Mouse (Mus musculus) cerebellum, postnatal 4 days (tissue): ENCODE measurements at regions not wholly inside any gene's neighbourhood (a gene's known extent, or its start where the extent isn't known, plus 50 kb on each side); places are given as distances from the start of the nearest gene placed in this dataset.

Source experiments
- DNase-seq, 2 experiments: peaks; one replicate each; pipeline ENCODE4 v3.0.0; 2022; ENCODE audit warnings: low spot score in 2 of 2, mixed read lengths in 1 of 2

DNA sequence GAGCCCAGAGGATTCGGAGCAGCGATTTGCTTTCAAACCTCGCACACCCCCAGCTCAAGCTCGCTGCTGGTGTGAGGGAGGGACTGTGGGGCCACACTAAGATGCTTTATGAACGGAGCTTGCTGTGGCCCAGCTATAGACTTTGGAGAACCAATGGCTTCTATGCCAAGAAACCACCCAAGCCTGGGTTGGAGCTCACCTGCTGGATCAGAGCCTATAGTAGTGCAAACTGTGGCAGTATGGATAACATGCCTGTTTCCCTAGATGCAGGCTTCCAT lies 142.5 kb upstream of the A230072I06Rik start:
- DNase-seq, result no peak

- no peak for DNase-seq
Observed at GRCm38 (mm10) chr8:12137496-12137895, 141.1 kb upstream of the A230072I06Rik start.

DNA sequence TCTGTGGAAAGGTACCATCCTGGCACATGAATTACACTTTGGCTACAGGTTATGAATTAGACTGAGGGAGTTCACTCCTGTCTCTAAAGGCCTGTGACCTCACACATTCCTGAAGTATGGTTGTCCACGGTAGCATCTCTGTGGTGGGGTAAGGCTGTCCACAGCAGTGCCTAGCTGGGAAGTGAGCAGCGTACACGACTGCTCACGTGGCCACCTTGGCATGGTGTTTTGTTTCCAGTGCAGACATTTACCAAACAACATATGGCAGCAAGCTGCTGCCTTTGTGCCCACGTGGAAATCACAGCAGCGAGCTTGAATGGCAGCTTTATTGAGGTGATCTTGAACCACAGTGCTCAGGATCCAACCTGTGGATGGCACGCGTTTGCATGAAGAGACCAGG lies 140.7 kb upstream of the A230072I06Rik start:
- DNase-seq, result peak in 1 of 2 experiments; percentile 11

DNA sequence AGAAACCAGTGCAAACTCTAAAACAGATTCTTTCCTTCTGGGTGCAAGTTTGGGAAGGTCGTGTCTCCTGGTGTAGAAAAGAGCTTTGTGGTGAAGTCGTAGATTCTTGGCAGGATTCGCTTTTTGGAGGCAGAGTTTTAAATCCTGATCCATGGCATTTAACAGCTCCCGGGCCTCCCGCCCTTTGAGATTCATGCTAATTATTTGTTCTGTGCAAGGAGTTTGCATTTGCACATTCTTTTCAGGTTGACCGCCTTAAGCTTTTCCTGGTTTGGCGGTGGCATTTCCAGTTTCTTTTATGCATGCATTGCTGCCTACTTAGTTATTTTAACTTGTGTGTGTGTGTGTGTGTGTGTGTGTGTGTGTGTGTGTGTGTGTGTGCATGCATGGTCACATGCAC lies 126.9 kb upstream of the A230072I06Rik start:
- DNase-seq, result no peak

- no peak for DNase-seq
Observed at GRCm38 (mm10) chr8:12152825-12153224, 125.8 kb upstream of the A230072I06Rik start.

DNA sequence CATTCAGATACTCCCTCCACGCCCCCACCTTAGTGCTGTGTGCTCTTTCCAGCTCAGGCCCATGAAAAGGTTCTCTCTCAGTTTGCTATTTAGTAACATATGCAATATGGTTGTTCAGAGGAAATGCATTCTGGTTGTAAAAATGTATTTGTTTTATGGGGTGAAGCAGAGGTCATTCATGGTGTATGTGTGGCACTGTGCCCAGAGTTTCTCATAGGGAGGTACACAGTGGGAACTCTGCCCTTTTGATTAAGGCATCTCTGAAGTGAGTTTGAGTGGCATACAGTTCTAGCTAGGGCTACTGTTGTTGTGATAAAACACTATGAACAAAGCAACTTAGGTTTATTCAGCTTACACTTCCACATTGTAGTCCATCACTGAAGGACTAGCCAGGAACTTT lies 121.7 kb upstream of the A230072I06Rik start:
- DNase-seq, result no peak

GRCm38 (mm10) chr8:12158188-12158587 lies 120.4 kb upstream of the A230072I06Rik start:
- DNase-seq, result no peak

DNA sequence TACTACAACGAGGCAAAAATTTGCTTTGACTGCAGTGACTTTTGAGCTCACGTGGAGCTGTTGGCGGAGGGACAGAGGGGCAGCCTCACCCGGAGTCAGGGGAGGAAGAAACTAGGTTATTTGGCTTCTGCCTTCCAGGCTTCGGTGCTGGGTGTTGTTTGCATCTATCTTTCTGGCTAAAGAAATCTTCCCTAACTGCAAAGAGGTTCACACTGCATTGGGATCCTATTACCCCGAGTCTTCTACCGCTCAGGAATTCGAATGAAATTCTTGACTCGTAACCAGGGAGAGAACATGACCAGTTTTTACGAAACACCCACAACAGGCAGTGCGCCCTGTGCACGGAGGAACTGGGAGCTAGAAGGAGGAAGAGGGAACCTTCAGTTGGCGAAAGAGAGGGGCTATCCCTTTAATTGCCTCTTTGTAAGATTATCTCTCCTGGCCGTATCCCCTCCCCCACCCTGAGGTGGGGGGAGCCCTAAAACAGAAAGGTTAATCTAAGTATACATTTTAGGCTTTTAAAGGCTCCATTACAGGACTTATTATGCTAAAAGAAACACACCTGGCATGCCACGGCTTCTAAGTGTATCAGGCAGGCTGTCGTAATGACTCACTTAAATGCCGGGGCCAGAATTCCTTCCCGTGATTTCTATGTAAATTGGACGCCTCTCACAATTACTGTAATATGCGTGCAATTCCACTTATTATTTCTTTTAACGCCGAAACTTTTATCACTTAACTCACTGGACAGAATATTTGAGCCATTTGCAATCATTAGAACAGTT lies 115.5 kb upstream of the A230072I06Rik start:
- DNase-seq, result no peak

GRCm38 (mm10) chr8:12165487-12166152 lies 113.0 kb upstream of the A230072I06Rik start:
- DNase-seq, result no peak

DNA sequence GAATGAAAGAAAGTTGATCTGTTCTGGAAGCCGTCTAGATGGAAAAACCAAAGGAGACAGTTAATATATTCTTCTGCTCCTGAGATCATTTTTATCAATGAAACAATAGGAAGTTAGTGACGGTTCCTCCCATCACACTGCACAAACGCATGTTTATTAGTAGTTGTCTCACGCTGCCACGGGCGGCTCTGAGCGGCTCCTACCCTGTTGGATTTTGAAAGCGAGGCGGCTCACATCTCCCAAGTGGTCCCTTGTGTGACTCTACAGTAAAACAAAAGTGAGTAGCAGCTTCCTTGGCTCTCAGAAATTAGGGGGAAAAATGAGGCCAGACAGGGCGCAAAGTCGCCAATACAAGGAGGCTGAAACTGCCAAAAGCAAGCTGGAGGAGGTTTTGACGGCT lies 106.8 kb upstream of the A230072I06Rik start:
- DNase-seq, result no peak

DNA sequence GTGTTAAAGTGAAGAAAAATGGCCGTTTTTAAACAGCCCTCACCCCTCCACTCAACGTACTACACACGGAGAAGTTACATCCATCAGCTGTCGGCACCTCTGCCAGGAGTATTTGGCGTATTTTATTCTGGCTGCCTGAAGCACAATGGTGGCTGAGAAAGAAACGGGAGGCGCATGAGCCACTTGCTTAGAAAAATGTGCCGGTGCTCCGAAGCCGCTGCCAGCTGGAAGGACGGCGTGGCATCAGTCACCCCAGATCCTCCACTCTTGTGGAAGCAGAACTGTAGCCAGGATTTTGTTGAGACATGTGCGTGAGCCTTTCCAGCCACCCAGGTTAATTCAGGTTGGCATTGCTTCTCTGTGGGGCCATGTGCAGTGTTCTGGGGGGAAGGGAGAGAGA lies 103.1 kb upstream of the A230072I06Rik start:
- DNase-seq, result peak in 1 of 2 experiments; percentile 24

DNA sequence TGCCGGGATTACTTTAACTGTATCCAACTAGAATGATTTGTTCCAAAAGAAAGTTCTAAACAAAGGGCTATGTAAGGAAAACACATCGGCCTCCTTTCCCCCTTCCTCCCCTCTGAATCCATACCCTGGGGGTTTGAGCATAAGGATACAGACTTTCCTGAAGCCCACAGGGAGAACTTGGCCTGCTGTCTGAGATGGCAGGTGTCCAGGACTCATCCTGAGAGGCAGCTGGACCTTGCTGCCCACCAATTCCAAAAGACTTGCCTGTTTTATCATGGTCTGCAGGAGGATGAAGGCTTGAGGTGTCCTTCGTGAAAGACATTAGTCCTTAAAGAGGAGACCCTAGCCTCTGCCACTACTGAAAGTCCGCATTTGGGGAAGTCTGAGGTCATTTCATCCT lies 94.0 kb upstream of the A230072I06Rik start:
- DNase-seq, result peak in 1 of 2 experiments; percentile 46

DNA sequence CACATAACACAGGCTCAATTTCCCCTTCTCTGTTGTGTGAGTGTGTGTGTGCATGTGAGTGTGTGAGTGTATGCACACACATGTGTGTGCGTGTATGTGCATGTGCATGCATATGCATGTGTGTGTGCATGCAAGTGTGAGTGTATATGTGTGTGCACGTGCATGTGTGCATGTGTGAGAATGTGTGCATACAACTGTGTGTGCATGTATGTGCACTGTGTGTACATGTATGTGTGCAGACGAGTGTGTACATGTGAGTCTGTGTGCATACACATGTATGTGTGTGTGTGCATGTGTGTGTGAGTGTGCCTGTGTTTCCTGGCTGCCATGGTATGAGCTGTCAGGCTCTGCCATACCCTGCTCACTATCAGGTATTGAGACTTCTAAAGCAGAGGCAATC lies 91.3 kb upstream of the A230072I06Rik start:
- DNase-seq, result no peak

DNA sequence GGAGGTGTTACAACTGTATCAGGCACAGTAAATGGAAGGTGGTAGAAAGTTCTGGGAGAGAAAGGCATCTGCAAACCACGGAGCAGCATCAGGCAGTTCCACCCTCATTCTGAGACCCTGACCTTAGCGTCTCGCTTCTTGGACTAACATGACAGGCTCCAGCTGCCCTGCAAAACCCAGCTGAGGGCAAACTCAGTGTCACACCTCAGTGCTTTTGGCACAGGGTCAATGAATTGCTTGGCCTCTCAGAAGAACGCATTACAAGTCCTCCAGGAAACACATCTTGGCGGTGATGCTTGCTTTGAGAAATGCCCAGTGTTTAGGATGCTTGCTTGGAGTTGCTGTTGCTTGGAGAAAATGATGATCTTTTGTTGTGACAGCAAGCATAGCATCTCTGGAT lies 90.2 kb upstream of the A230072I06Rik start:
- no peak for DNase-seq

GRCm38 (mm10) chr8:12188960-12189359 lies 89.7 kb upstream of the A230072I06Rik start:
- no peak for DNase-seq

DNA sequence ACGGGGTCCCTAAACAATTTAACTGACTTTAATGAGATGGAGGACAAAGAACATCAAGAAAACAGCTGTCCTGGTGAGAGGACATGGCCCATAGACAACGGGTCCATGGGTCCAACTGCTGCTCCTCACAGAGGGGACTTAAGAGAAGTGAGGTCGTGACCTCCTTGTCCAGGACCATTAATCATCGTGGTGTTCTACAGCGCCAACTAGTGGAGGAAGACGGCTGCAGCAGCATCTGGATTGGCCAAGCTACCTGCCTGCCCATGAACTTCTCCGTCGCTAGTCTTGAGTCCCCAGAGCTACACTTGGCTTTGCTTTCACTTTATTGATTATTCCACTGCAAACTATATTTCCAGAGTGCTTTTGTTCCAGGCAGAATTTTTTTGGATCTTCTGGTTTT lies 86.6 kb upstream of the A230072I06Rik start:
- no peak for DNase-seq

DNA sequence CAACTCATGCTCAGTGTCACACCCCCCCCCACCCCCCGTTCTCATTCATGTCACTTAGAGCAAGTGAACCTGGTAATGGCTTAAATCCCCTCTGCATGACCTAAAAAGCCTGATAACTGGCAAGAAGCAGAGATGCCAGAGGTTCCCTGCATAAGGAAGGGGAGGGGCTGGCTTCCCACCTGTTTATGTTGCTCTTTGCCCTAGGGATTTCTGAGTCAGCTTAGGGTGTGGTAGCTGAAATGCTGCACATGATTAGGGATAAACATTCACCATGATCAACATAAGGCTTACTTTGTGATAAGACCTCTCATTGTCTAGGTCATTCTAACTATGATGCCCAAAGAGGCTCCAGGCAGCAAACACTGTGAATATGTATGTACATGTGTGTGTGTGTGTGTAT lies 72.7 kb upstream of the A230072I06Rik start:
- DNase-seq, result no peak

- DNase-seq, result no peak
Observed at GRCm38 (mm10) chr8:12207412-12207811, 71.2 kb upstream of the A230072I06Rik start.

DNA sequence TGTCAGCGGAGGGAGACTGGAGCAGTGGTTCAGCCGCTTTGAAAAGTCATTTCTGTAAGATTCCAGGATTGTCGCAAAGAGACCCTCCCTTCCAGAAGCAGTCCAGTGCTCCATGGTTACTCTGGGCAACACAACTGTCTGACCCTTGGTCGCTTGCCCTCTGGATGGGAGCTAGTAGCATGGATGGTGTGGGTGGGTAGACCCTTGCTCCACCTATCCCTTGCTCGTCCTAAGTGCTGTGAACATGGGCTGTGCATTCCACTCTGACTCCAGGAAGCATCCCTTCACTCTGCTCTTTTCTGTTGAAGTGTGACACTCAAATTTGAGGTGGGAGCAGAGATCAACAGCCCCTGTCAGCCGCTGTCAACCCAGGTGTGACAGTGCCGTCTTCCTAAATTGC lies 64.8 kb upstream of the A230072I06Rik start:
- no peak for DNase-seq

GRCm38 (mm10) chr8:12214205-12215019 lies 64.2 kb upstream of the A230072I06Rik start:
- no peak for DNase-seq

DNA sequence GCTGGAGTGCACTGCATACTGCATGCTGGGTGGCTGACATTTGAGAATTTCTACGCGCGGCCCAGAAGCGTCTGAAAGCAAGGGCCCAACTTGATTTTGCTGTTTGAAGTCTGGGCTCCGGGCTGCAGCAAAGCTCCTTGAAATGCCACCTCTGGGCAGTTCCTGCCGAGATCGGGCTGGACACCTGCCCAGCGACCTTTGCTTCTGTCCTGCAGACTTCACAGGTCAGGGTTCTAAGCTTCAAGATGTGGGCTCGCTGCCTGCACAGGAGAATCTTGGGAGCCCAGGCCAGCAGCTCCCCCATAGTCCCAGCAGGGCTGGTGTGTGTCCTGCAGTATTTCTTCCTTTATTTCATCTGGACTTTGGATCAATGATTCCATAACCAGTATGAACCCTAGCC lies 57.1 kb upstream of the A230072I06Rik start:
- no peak for DNase-seq

DNA sequence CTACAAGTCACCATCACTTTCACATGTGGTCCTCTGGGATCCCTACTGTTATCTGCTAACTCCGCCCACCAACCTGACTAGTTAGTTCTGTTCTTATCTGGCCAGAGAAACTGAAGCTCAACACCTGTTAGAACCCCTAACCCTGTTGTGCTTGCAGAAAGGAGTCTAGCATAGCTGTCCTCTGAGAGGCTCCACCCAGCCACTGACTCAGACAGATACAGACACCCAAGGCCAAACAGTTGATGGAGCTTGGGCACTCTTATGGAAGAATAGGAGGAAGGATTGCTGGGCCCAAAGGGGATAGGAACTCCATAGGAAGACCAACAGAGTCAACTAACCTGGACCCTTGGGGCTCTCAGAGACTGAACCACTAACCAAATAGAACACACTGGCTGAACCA lies 55.2 kb upstream of the A230072I06Rik start:
- DNase-seq, result no peak
